Mouse (Mus musculus): Measurements from ENCODE around the gene Chil1. TPM values are rescaled to one million over a fixed set of nuclear protein-coding genes. Genes with fewer than 3 reads are reported as not detected.

The Chil1 gene
- 2.0 and 4.0 TPM in 2 replicates for polyA plus RNA-seq (2012; rRNA removed)

DNA sequence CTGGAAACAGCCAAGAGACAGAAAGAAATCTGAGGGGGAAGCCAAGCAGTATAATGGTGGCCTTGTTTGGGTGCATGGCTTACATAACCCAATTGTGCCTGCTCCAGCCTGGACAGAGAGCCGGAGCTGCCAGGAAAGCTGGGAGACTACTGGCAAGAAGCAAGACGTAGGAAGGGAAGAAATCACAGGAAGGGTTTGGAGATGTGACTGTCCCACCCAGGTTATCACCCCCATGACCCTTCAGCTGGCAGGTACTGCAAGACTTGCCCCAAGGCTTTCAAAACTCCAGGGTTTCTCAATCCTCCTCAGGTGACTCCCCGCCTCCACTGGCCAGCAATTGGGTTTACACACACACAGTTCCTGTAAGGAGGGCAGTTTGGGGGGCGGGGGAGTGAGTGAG lies at the start of gene Chil1:
Gene Chil1 (plus strand): TSS at position 152 of the 400 bp plus-strand sequence.

DNA sequence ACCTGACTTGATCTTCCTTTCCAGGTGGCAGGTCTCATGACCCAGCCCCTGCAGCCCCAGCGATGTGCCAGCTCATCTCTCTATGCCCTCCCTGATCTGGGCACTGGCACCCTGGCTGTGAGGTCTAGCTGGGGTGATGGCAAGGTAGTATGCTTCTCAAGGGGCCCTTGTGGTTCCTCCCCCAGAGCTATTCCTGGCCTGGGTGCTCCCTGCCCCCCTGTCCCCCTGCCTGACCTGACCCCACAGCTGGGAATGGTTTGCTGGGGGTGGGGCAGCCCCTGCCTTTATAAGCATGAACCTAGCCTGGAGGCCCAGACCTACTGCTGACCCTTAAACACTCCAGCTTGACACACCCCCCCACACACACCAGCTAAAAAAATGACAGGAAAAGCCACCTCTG lies 11.2 kb downstream of the Chil1 start, which contains the start of gene Mybph:
Gene Mybph (plus strand): TSS at position 323 of the 400 bp plus-strand sequence.

DNA sequence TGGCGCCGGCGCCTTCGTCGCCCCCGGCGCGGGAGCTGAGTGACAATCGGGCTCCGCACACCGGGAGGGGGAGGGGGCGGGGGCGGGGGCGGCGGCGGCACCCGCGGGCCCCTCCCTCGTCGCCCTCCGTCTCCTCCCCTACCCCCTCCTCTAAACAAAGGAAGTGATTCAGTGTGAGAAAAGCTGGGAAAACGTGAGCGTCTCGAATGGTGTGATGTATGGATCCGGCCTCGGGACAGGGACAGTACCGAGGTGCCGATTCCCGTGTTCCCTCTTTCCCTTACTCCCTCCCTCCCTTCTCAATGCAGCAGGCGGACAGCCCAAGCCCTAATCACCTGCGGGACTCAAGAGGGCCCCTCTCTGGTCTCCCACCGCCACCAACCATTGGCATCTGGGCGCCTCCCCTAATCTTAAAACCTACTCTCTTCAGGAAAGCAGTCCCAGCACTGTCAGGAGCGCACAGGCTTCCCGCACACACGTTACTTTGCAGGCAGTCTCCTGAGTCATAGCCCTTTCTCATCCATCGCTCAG lies 53.5 kb downstream of the Chil1 start, which contains the start of gene Adora1:
Gene Adora1 (minus strand): TSS at position 41 of the 531 bp plus-strand sequence.

Other genes with a start within 250 kb of the Chil1 start
- gene Fmod, start 144.9 kb upstream of the Chil1 start, polyA plus RNA-seq (2012; rRNA removed), result 8.1 and 14.9 TPM in 2 replicates
- gene Btg2, start 103.1 kb upstream of the Chil1 start, polyA plus RNA-seq (2012; rRNA removed), result 38.3 and 60.7 TPM in 2 replicates
- gene Chit1, start 70.9 kb upstream of the Chil1 start, polyA plus RNA-seq (2012; rRNA removed), result 0.16 and 0.20 TPM in 2 replicates
- gene Mybph, start 11.3 kb downstream of the Chil1 start, polyA plus RNA-seq (2012; rRNA removed), result 0.20 and 14.9 TPM in 2 replicates
- gene Adora1, start 53.3 kb downstream of the Chil1 start, polyA plus RNA-seq (2012; rRNA removed), result 9.8 and 11.2 TPM in 2 replicates
- gene Myog, start 107.8 kb downstream of the Chil1 start, polyA plus RNA-seq (2012; rRNA removed), result 0.57 and 25.5 TPM in 2 replicates
- gene Ppfia4, start 150.8 kb downstream of the Chil1 start, polyA plus RNA-seq (2012; rRNA removed), result 22.9 and 30.5 TPM in 2 replicates
- gene Tmem183a, start 179.8 kb downstream of the Chil1 start, polyA plus RNA-seq (2012; rRNA removed), result 112 and 121 TPM in 2 replicates
- gene 4933406M09Rik, start 203.8 kb downstream of the Chil1 start, polyA plus RNA-seq (2012; rRNA removed), result 0.04 TPM in 1 of 2 replicates, not detected in the other
- gene Cyb5r1, start 223.4 kb downstream of the Chil1 start, polyA plus RNA-seq (2012; rRNA removed), result 13.4 and 19.2 TPM in 2 replicates
- gene Adipor1, start 233.2 kb downstream of the Chil1 start, polyA plus RNA-seq (2012; rRNA removed), result 54.3 and 59.4 TPM in 2 replicates

Data from central nervous system, embryonic 14 days (tissue).